Mouse (Mus musculus) heart, postnatal 4 days (tissue): Measurements from ENCODE around the gene Rgs6. TPM values are rescaled to one million over a fixed set of nuclear protein-coding genes. Genes with fewer than 3 reads are reported as not detected.

Source experiments
- DNase-seq: peaks from one replicate; pipeline ENCODE4 v3.0.0; 2021
- total RNA-seq, 2 experiments: library from RNA; stranded (reverse); gene quantifications; 2 replicates each; pipeline ENCODE4 v1.2.3; 2021

Rgs6 gene
- total RNA-seq, 2 experiments from 2014 or later, result 20.8 to 21.5 TPM

- DNase-seq, result no peak
Measured at GRCm38 (mm10) chr12:83098646-83099371, 510.7 kb downstream of the Rgs6 start.

GRCm38 (mm10) chr12:83099920-83100319, 511.8 kb downstream of the Rgs6 start:
- DNase-seq, result no peak

GRCm38 (mm10) chr12:83100413-83100812, 512.3 kb downstream of the Rgs6 start:
- DNase-seq, result peak; percentile 77

GRCm38 (mm10) chr12:83100848-83101247, 512.8 kb downstream of the Rgs6 start:
- DNase-seq, result no peak

- DNase-seq, result no peak
Measured at GRCm38 (mm10) chr12:83105514-83106119, 517.5 kb downstream of the Rgs6 start.

GRCm38 (mm10) chr12:83106120-83106517, 518.0 kb downstream of the Rgs6 start:
- DNase-seq, result no peak

GRCm38 (mm10) chr12:83109486-83109885, 521.4 kb downstream of the Rgs6 start:
- no peak for DNase-seq

- DNase-seq, result peak; percentile 74
Measured at GRCm38 (mm10) chr12:83109891-83110630, 522.0 kb downstream of the Rgs6 start.

- no peak for DNase-seq
Measured at GRCm38 (mm10) chr12:83110711-83111110, 522.6 kb downstream of the Rgs6 start.

- DNase-seq, result no peak
Measured at GRCm38 (mm10) chr12:83112283-83112682, 524.2 kb downstream of the Rgs6 start.

- DNase-seq, result no peak
Measured at GRCm38 (mm10) chr12:83112901-83113628, 525.0 kb downstream of the Rgs6 start.

GRCm38 (mm10) chr12:83113971-83114370, 525.9 kb downstream of the Rgs6 start:
- DNase-seq, result peak; percentile 49

GRCm38 (mm10) chr12:83114396-83115053, 526.4 kb downstream of the Rgs6 start:
- peak; percentile 79 for DNase-seq

GRCm38 (mm10) chr12:83124111-83124510, 536.0 kb downstream of the Rgs6 start:
- no peak for DNase-seq

- DNase-seq, result no peak
Measured at GRCm38 (mm10) chr12:83125284-83125683, 537.2 kb downstream of the Rgs6 start.

- no peak for DNase-seq
Measured at GRCm38 (mm10) chr12:83126923-83127322, 538.8 kb downstream of the Rgs6 start.

GRCm38 (mm10) chr12:83127955-83128354, 539.9 kb downstream of the Rgs6 start:
- no peak for DNase-seq

GRCm38 (mm10) chr12:83128606-83129005, 540.5 kb downstream of the Rgs6 start:
- no peak for DNase-seq

GRCm38 (mm10) chr12:83131405-83131804, 543.3 kb downstream of the Rgs6 start:
- DNase-seq, result no peak

GRCm38 (mm10) chr12:83133827-83134226, 545.7 kb downstream of the Rgs6 start:
- peak; percentile 86 for DNase-seq

- peak; percentile 66 for DNase-seq
Measured at GRCm38 (mm10) chr12:83136031-83136430, 547.9 kb downstream of the Rgs6 start.

GRCm38 (mm10) chr12:83136460-83136859, 548.4 kb downstream of the Rgs6 start:
- no peak for DNase-seq
